ENCODE assay signal across 9 mouse cellular contexts in genomic region chr6:125515503-125516315, GRCm38 (mm10). TPM values are rescaled to one million over a fixed set of nuclear protein-coding genes. Genes with fewer than 3 reads are reported as not detected.
A peak's percentile ranks its signal among the peaks of the same experiment; 100 is the strongest.
DNase-seq lines count a peak whose midpoint lies in the region; ATAC-seq and TF ChIP-seq lines count a peak whose summit lies in the region.
"Had no signal": no experiment of that assay in that cellular context is flagged by ENCODE, and none has a peak within 500 bp of the region (broad histone marks: within the 10 kb centered on the region; RNA-seq: fewer than 3 reads in every experiment).

No protein-coding gene starts in this region.

- no peak overlapping the region for H3K4me3 ChIP-seq in embryonic facial prominence, embryonic 14.5 days (ENCODE audit: low read depth, low read length)
- no peak overlapping the region for H3K4me3 ChIP-seq in embryonic facial prominence, embryonic 10.5 days
- H3K4me3 ChIP-seq in intestine, postnatal 0 days (ENCODE audit: low read depth, low read length), result no peak overlapping the region
- H3K4me3 ChIP-seq in liver, embryonic 16.5 days (ENCODE audit: low read depth, low read length), result no peak overlapping the region
- H3K4me3 ChIP-seq in forebrain, embryonic 13.5 days, result no peak overlapping the region
- H3K4me3 ChIP-seq: erythroblast, embryonic 14.5 days had no signal

- H3K4me2 ChIP-seq in embryonic facial prominence, embryonic 14.5 days (ENCODE audit: low read depth, low read length), result no peak overlapping the region
- H3K4me2 ChIP-seq in intestine, postnatal 0 days (replicated peaks; ENCODE audit: low read depth), result no peak overlapping the region
- no peak overlapping the region for H3K4me2 ChIP-seq in liver, embryonic 16.5 days (ENCODE audit: low read depth, low read length)
- H3K4me2 ChIP-seq in forebrain, embryonic 13.5 days, result no peak overlapping the region

- no peak for TF ChIP-seq CTCF in intestine, postnatal 0 days (IDR thresholded peaks at IDR 0.05; ENCODE audit: low read depth)

- H3K36me3 ChIP-seq in embryonic facial prominence, embryonic 14.5 days (ENCODE audit: control insufficient read depth, insufficient read depth, low read length), result no peaks in the 10 kb centered on the region
- H3K36me3 ChIP-seq in embryonic facial prominence, embryonic 10.5 days (replicated peaks), result no peaks in the 10 kb centered on the region
- no peaks in the 10 kb centered on the region for H3K36me3 ChIP-seq in intestine, postnatal 0 days (ENCODE audit: control insufficient read depth, insufficient read depth)
- H3K36me3 ChIP-seq in liver, embryonic 16.5 days (ENCODE audit: control insufficient read depth, insufficient read depth), result no peaks in the 10 kb centered on the region
- no peaks in the 10 kb centered on the region for H3K36me3 ChIP-seq in forebrain, embryonic 13.5 days (ENCODE audit: poor library complexity, severe bottlenecking)

- no peak overlapping the region for H3K27ac ChIP-seq in embryonic facial prominence, embryonic 14.5 days (replicated peaks; ENCODE audit: low read depth, low read length)
- H3K27ac ChIP-seq in embryonic facial prominence, embryonic 10.5 days (replicated peaks), result no peak overlapping the region
- peak overlapping the region; percentile 35; the same call in 1 of the 2 replicates for H3K27ac ChIP-seq in intestine, postnatal 0 days (ENCODE audit: low read depth, low read length)
- peak overlapping the region; percentile 66; the same call in 1 of the 2 replicates for H3K27ac ChIP-seq in liver, embryonic 16.5 days (ENCODE audit: low read length)
- H3K27ac ChIP-seq in forebrain, embryonic 13.5 days, result no peak overlapping the region

- ATAC-seq in embryonic facial prominence, embryonic 14.5 days (ENCODE audit: low read depth), result no peak
- ATAC-seq in intestine, postnatal 0 days, result peak; percentile 77
- ATAC-seq in liver, embryonic 16.5 days (ENCODE audit: low read depth), result peak; percentile 90
- ATAC-seq in erythroid progenitor cell, adult 5-6 weeks (replicated peaks; ENCODE audit: low FRiP score, poor library complexity, severe bottlenecking), result no peak
- no peak for ATAC-seq in forebrain, embryonic 13.5 days

- no peak overlapping the region for H3K9ac ChIP-seq in embryonic facial prominence, embryonic 14.5 days (ENCODE audit: low read depth, low read length)
- H3K9ac ChIP-seq in intestine, postnatal 0 days (ENCODE audit: low read depth, low read length), result no peak overlapping the region
- H3K9ac ChIP-seq in liver, embryonic 16.5 days (ENCODE audit: low read depth, low read length), result no peak overlapping the region
- H3K9ac ChIP-seq in forebrain, embryonic 13.5 days, result no peak overlapping the region

- WGBS in embryonic facial prominence, embryonic 14.5 days, result 62% methylated on average over 11 of the region's 11 CpGs
- WGBS in embryonic facial prominence, embryonic 10.5 days, result 75% methylated on average over 11 of the region's 11 CpGs
- WGBS in intestine, postnatal 0 days, result 21% methylated on average over 11 of the region's 11 CpGs
- WGBS in liver, embryonic 16.5 days (ENCODE audit: insufficient replicate concordance), result 49% methylated on average over 11 of the region's 11 CpGs
- WGBS in forebrain, embryonic 13.5 days, result 82% methylated on average over 11 of the region's 11 CpGs

- no peaks in the 10 kb centered on the region for H3K9me3 ChIP-seq in embryonic facial prominence, embryonic 14.5 days (ENCODE audit: control insufficient read depth, low read length)
- no peaks in the 10 kb centered on the region for H3K9me3 ChIP-seq in embryonic facial prominence, embryonic 10.5 days
- no peaks in the 10 kb centered on the region for H3K9me3 ChIP-seq in intestine, postnatal 0 days (ENCODE audit: control insufficient read depth)
- H3K9me3 ChIP-seq in liver, embryonic 16.5 days (replicated peaks; ENCODE audit: control insufficient read depth, low read length), result no peaks in the 10 kb centered on the region
- no peaks in the 10 kb centered on the region for H3K9me3 ChIP-seq in forebrain, embryonic 13.5 days (replicated peaks)

- no peaks in the 10 kb centered on the region for H3K27me3 ChIP-seq in embryonic facial prominence, embryonic 14.5 days (replicated peaks; ENCODE audit: control insufficient read depth, insufficient read depth, low read length)
- H3K27me3 ChIP-seq in embryonic facial prominence, embryonic 10.5 days (replicated peaks; ENCODE audit: low read depth, poor library complexity, severe bottlenecking), result no peaks in the 10 kb centered on the region
- H3K27me3 ChIP-seq in intestine, postnatal 0 days (replicated peaks; ENCODE audit: control insufficient read depth, insufficient read depth, low read length), result no peaks in the 10 kb centered on the region
- H3K27me3 ChIP-seq in liver, embryonic 16.5 days (ENCODE audit: control insufficient read depth, insufficient read depth, low read depth, low read length), result no peaks in the 10 kb centered on the region
- no peaks in the 10 kb centered on the region for H3K27me3 ChIP-seq in forebrain, embryonic 13.5 days

- peak; percentile 42 for DNase-seq in embryonic facial prominence, embryonic 14.5 days (ENCODE audit: low spot score)
- no peak for DNase-seq in embryonic facial prominence, embryonic 10.5 days (ENCODE audit: low spot score)
- peak; percentile 70 for DNase-seq in adrenal gland, postnatal 14 days
- no peak for DNase-seq in layer of hippocampus, postnatal 36 days

- 0 out of 2 replicates have a peak, but pooled peaks cover 4% of the 10 kb centered on the region for H3K4me1 ChIP-seq in embryonic facial prominence, embryonic 14.5 days (ENCODE audit: control insufficient read depth, insufficient read depth, low read length)
- peaks cover 3% of the 10 kb centered on the region; the same call in 1 of the 2 replicates for H3K4me1 ChIP-seq in embryonic facial prominence, embryonic 10.5 days
- H3K4me1 ChIP-seq in intestine, postnatal 0 days (replicated peaks; ENCODE audit: control insufficient read depth, insufficient read depth, low read length), result peaks cover 14% of the 10 kb centered on the region
- peaks cover 25% of the 10 kb centered on the region for H3K4me1 ChIP-seq in liver, embryonic 16.5 days (ENCODE audit: control insufficient read depth, low read depth, low read length)
- H3K4me1 ChIP-seq in forebrain, embryonic 13.5 days, result no peaks in the 10 kb centered on the region

RNA-seq across cellular contexts. Expression of gene Cd9, which starts 21.1 kb away (rescaled TPM):
- polyA plus RNA-seq in embryonic facial prominence, embryonic 14.5 days (2014; fragmentation: Nextera tagmentation; extraction: Ambion mirVana), result 241 and 245 TPM in 2 replicates
- polyA plus RNA-seq in embryonic facial prominence, embryonic 10.5 days (2016; fragmentation: Nextera tagmentation; extraction: Ambion mirVana), result 33.0 and 36.2 TPM in 2 replicates
- total RNA-seq in adrenal gland, postnatal 14 days (2021), result 135 and 148 TPM in 2 replicates
- polyA plus RNA-seq in intestine, postnatal 0 days (2015; fragmentation: Nextera tagmentation; extraction: Ambion mirVana), result 96.1 and 99.5 TPM in 2 replicates
- 165 and 168 TPM in 2 replicates for polyA plus RNA-seq in liver, embryonic 16.5 days (2015; fragmentation: Nextera tagmentation; extraction: Ambion mirVana)
- 27.4 and 41.1 TPM in 2 replicates for total RNA-seq in erythroid progenitor cell, adult 5-6 weeks (2015; ENCODE audit: low replicate concordance)
- 8.1 and 10.1 TPM in 2 replicates for total RNA-seq in erythroid progenitor cell, adult 5-6 weeks (2017; ENCODE audit: low replicate concordance)
- 10 to 100 TPM; 70.6 to 71.5 TPM for total RNA-seq in layer of hippocampus, postnatal 36 days (2021)
- 48.3 and 52.3 TPM in 2 replicates for polyA plus RNA-seq in forebrain, embryonic 13.5 days (2015; fragmentation: Nextera tagmentation; extraction: Ambion mirVana)
- polyA plus RNA-seq: erythroblast, embryonic 14.5 days had no signal

RNA-seq across cellular contexts. Expression of gene Vwf, which starts 30.9 kb away (rescaled TPM):
- polyA plus RNA-seq in embryonic facial prominence, embryonic 14.5 days (2014; fragmentation: Nextera tagmentation; extraction: Ambion mirVana), result 13.4 and 16.0 TPM in 2 replicates
- 5.5 and 8.6 TPM in 2 replicates for polyA plus RNA-seq in embryonic facial prominence, embryonic 10.5 days (2016; fragmentation: Nextera tagmentation; extraction: Ambion mirVana)
- 18.5 and 30.6 TPM in 2 replicates for total RNA-seq in adrenal gland, postnatal 14 days (2021)
- 10.6 and 13.2 TPM in 2 replicates for polyA plus RNA-seq in intestine, postnatal 0 days (2015; fragmentation: Nextera tagmentation; extraction: Ambion mirVana)
- 10.4 and 11.9 TPM in 2 replicates for polyA plus RNA-seq in liver, embryonic 16.5 days (2015; fragmentation: Nextera tagmentation; extraction: Ambion mirVana)
- 8.8 and 31.4 TPM in 2 replicates for total RNA-seq in erythroid progenitor cell, adult 5-6 weeks (2015; ENCODE audit: low replicate concordance)
- total RNA-seq in erythroid progenitor cell, adult 5-6 weeks (2017; ENCODE audit: low replicate concordance), result 19.9 and 33.4 TPM in 2 replicates
- 10 to 100 TPM; 12.2 to 13.1 TPM for total RNA-seq in layer of hippocampus, postnatal 36 days (2021)
- polyA plus RNA-seq in forebrain, embryonic 13.5 days (2015; fragmentation: Nextera tagmentation; extraction: Ambion mirVana), result 4.8 and 7.7 TPM in 2 replicates

Comparison
In these comparisons a context has a peak if more than half of its experiments do, and no peak if none do; other contexts are left out.
1. DNase-seq: peak in embryonic facial prominence, embryonic 14.5 days (single experiment) and adrenal gland, postnatal 14 days (single experiment); none in embryonic facial prominence, embryonic 10.5 days (single experiment) and layer of hippocampus, postnatal 36 days (0 of 2).
2. ATAC-seq: peak in intestine, postnatal 0 days (single experiment) and liver, embryonic 16.5 days (single experiment); none in embryonic facial prominence, embryonic 14.5 days (single experiment), erythroid progenitor cell, adult 5-6 weeks (single experiment) and forebrain, embryonic 13.5 days (single experiment).
3. H3K27ac ChIP-seq: peak in intestine, postnatal 0 days (single experiment) and liver, embryonic 16.5 days (single experiment); none in embryonic facial prominence, embryonic 14.5 days (single experiment), embryonic facial prominence, embryonic 10.5 days (single experiment) and forebrain, embryonic 13.5 days (single experiment).